Mouse (Mus musculus): Measurements from ENCODE around the gene Rabac1. TPM values are rescaled to one million over a fixed set of nuclear protein-coding genes. Genes with fewer than 3 reads are reported as not detected.

Gene Rabac1
- 187 TPM for polyA plus RNA-seq (2015; fragmentation: Illumina TruSeq; extraction: RNeasy Lipid Tissue Mini Kit (QIAGEN cat#74804); ENCODE audit: insufficient read depth, low read depth, low replicate concordance)

GRCm38 (mm10) chr7:24971972-24972893, at the start of gene Rabac1:
Rabac1 (minus strand) TSS chr7:24972754.

GRCm38 (mm10) chr7:25005421-25006065, 33.0 kb upstream of the Rabac1 start, which contains the start of gene Atp1a3:
Atp1a3 (minus strand) TSS chr7:25005958.

GRCm38 (mm10) chr7:24944257-24944950, 28.1 kb downstream of the Rabac1 start, which contains the start of gene Gm4881:
Gm4881 (minus strand) TSS chr7:24944494.

Other genes with a start within 250 kb of the Rabac1 start
- gene Gm4763, start 245.8 kb downstream of the Rabac1 start, polyA plus RNA-seq (2015; fragmentation: Illumina TruSeq; extraction: RNeasy Lipid Tissue Mini Kit (QIAGEN cat#74804); ENCODE audit: insufficient read depth, low read depth, low replicate concordance), result not detected
- not detected for gene Cd177, start 212.4 kb downstream of the Rabac1 start, polyA plus RNA-seq (2015; fragmentation: Illumina TruSeq; extraction: RNeasy Lipid Tissue Mini Kit (QIAGEN cat#74804); ENCODE audit: insufficient read depth, low read depth, low replicate concordance)
- gene Ceacam10, start 195.5 kb downstream of the Rabac1 start, polyA plus RNA-seq (2015; fragmentation: Illumina TruSeq; extraction: RNeasy Lipid Tissue Mini Kit (QIAGEN cat#74804); ENCODE audit: insufficient read depth, low read depth, low replicate concordance), result not detected
- not detected for gene Gm9844, start 110.5 kb downstream of the Rabac1 start, polyA plus RNA-seq (2015; fragmentation: Illumina TruSeq; extraction: RNeasy Lipid Tissue Mini Kit (QIAGEN cat#74804); ENCODE audit: insufficient read depth, low read depth, low replicate concordance)
- not detected for gene Lypd4, start 102.8 kb downstream of the Rabac1 start, polyA plus RNA-seq (2015; fragmentation: Illumina TruSeq; extraction: RNeasy Lipid Tissue Mini Kit (QIAGEN cat#74804); ENCODE audit: insufficient read depth, low read depth, low replicate concordance)
- gene Dmrtc2, start 102.7 kb downstream of the Rabac1 start, polyA plus RNA-seq (2015; fragmentation: Illumina TruSeq; extraction: RNeasy Lipid Tissue Mini Kit (QIAGEN cat#74804); ENCODE audit: insufficient read depth, low read depth, low replicate concordance), result not detected
- 743 TPM for gene Rps19, start 88.4 kb downstream of the Rabac1 start, polyA plus RNA-seq (2015; fragmentation: Illumina TruSeq; extraction: RNeasy Lipid Tissue Mini Kit (QIAGEN cat#74804); ENCODE audit: insufficient read depth, low read depth, low replicate concordance)
- 1.7 TPM for gene Cd79a, start 75.4 kb downstream of the Rabac1 start, polyA plus RNA-seq (2015; fragmentation: Illumina TruSeq; extraction: RNeasy Lipid Tissue Mini Kit (QIAGEN cat#74804); ENCODE audit: insufficient read depth, low read depth, low replicate concordance)
- gene Arhgef1, start 69.8 kb downstream of the Rabac1 start, polyA plus RNA-seq (2015; fragmentation: Illumina TruSeq; extraction: RNeasy Lipid Tissue Mini Kit (QIAGEN cat#74804); ENCODE audit: insufficient read depth, low read depth, low replicate concordance), result 39.0 TPM
- not detected for gene Gm4881, start 28.3 kb downstream of the Rabac1 start, polyA plus RNA-seq (2015; fragmentation: Illumina TruSeq; extraction: RNeasy Lipid Tissue Mini Kit (QIAGEN cat#74804); ENCODE audit: insufficient read depth, low read depth, low replicate concordance)
- gene Atp1a3, start 33.2 kb upstream of the Rabac1 start, polyA plus RNA-seq (2015; fragmentation: Illumina TruSeq; extraction: RNeasy Lipid Tissue Mini Kit (QIAGEN cat#74804); ENCODE audit: insufficient read depth, low read depth, low replicate concordance), result 0.50 TPM
- gene Grik5, start 99.6 kb upstream of the Rabac1 start, polyA plus RNA-seq (2015; fragmentation: Illumina TruSeq; extraction: RNeasy Lipid Tissue Mini Kit (QIAGEN cat#74804); ENCODE audit: insufficient read depth, low read depth, low replicate concordance), result 6.6 TPM
- 2.9 TPM for gene Zfp574, start 99.8 kb upstream of the Rabac1 start, polyA plus RNA-seq (2015; fragmentation: Illumina TruSeq; extraction: RNeasy Lipid Tissue Mini Kit (QIAGEN cat#74804); ENCODE audit: insufficient read depth, low read depth, low replicate concordance)
- 0.26 TPM for gene Pou2f2, start 207.0 kb upstream of the Rabac1 start, polyA plus RNA-seq (2015; fragmentation: Illumina TruSeq; extraction: RNeasy Lipid Tissue Mini Kit (QIAGEN cat#74804); ENCODE audit: insufficient read depth, low read depth, low replicate concordance)
- gene Dedd2, start 247.9 kb upstream of the Rabac1 start, polyA plus RNA-seq (2015; fragmentation: Illumina TruSeq; extraction: RNeasy Lipid Tissue Mini Kit (QIAGEN cat#74804); ENCODE audit: insufficient read depth, low read depth, low replicate concordance), result 6.1 TPM
- 1.8 TPM for gene Zfp526, start 248.7 kb upstream of the Rabac1 start, polyA plus RNA-seq (2015; fragmentation: Illumina TruSeq; extraction: RNeasy Lipid Tissue Mini Kit (QIAGEN cat#74804); ENCODE audit: insufficient read depth, low read depth, low replicate concordance)